Mouse (Mus musculus) heart, postnatal 0 days (tissue): ENCODE measurements around the gene Swi5. TPM values are rescaled to one million over a fixed set of nuclear protein-coding genes. Genes with fewer than 3 reads are reported as not detected.

Experiments
- ATAC-seq: fragments of 200-750 bp; cut with Nextera tagmentation; 2 replicates; pipeline ENCODE4 v1.8.0; 2017; ENCODE audit warnings: low read depth, moderate number of reproducible peaks, moderate library complexity; ENCODE audit not compliant: insufficient read depth
- DNase-seq: peaks from one replicate; pipeline ENCODE4 v3.0.0-alpha.2; 2016; ENCODE audit warnings: low spot score
- H3K27ac ChIP-seq: fragments of 300-500 bp; sonication (generic); 2 replicates; pipeline ENCODE4 v1.5.1; 2014; ENCODE audit warnings: low read depth, mild to moderate bottlenecking
- H3K27me3 ChIP-seq: fragments of 300-500 bp; sonication (generic); 2 replicates; pipeline ENCODE4 v1.6.1; 2014; ENCODE audit warnings: low read length, mixed read lengths; ENCODE audit not compliant: control insufficient read depth, insufficient read depth
- H3K36me3 ChIP-seq: fragments of 300-500 bp; sonication (generic); replicated peaks from 2 replicates; pipeline ENCODE4 v1.6.1; 2014; ENCODE audit warnings: low read length, mixed read lengths; ENCODE audit not compliant: control insufficient read depth, insufficient read depth
- H3K4me1 ChIP-seq: fragments of 300-500 bp; sonication (generic); 2 replicates; pipeline ENCODE4 v1.6.1; 2014; ENCODE audit warnings: antibody characterized with exemption; ENCODE audit not compliant: control insufficient read depth, insufficient read depth
- H3K4me2 ChIP-seq: fragments of 300-500 bp; sonication (generic); 2 replicates; pipeline ENCODE4 v1.6.1; 2014; ENCODE audit warnings: low read depth, mild to moderate bottlenecking, low read length, moderate library complexity
- H3K4me3 ChIP-seq: fragments of 300-500 bp; sonication (generic); 2 replicates; pipeline ENCODE4 v1.5.1; 2014; ENCODE audit warnings: low read depth, low read length
- H3K9ac ChIP-seq: fragments of 300-500 bp; sonication (generic); replicated peaks from 2 replicates; pipeline ENCODE4 v1.6.1; 2014; ENCODE audit warnings: low read depth, low read length, mixed read lengths
- H3K9me3 ChIP-seq: fragments of 300-500 bp; sonication (generic); replicated peaks from 2 replicates; pipeline ENCODE4 v1.6.1; 2016; ENCODE audit warnings: low read length; ENCODE audit not compliant: control insufficient read depth
- CTCF ChIP-seq: IDR thresholded peaks from 2 replicates; pipeline ENCODE4 v1.5.1; 2016; ENCODE audit warnings: antibody characterized with exemption, control low read depth, low read depth
- EP300 ChIP-seq: IDR thresholded peaks from 2 replicates; pipeline ENCODE4 v1.6.1; 2016; ENCODE audit warnings: antibody characterized with exemption, low read depth
- WGBS: fragments of 180-500 bp; shearing (Covaris S2); extraction: QIAGEN DNeasy Blood & Tissue Kit; methylation state at CpG from one replicate; pipeline ENCODE4 v1.1.7; 2014; 5-methylcytosine and 5-hydroxymethylcytosine counted together
- microRNA-seq: library from miRNA; unstranded; fragments of <30 nt; microRNA quantifications from one replicate; pipeline ENCODE4, GENCODE M21; 2016
- polyA plus RNA-seq: library from polyadenylated mRNA; unstranded; fragments of >200 nt; fragmentation: Nextera tagmentation; extraction: Ambion mirVana; gene quantifications from 2 replicates; pipeline ENCODE4 v1.2.1, GENCODE M21; 2015
- total RNA-seq: library from RNA; depleted of rRNA; stranded (reverse); fragments of >200 nt; gene quantifications from 2 replicates; pipeline ENCODE4 v1.2.3, GENCODE M21; 2014; ENCODE audit warnings: low replicate concordance; rRNA removed

The Swi5 gene
- total and polyA plus RNA-seq, 2 experiments from 2014 or later, result 262 to 330 TPM

DNA sequence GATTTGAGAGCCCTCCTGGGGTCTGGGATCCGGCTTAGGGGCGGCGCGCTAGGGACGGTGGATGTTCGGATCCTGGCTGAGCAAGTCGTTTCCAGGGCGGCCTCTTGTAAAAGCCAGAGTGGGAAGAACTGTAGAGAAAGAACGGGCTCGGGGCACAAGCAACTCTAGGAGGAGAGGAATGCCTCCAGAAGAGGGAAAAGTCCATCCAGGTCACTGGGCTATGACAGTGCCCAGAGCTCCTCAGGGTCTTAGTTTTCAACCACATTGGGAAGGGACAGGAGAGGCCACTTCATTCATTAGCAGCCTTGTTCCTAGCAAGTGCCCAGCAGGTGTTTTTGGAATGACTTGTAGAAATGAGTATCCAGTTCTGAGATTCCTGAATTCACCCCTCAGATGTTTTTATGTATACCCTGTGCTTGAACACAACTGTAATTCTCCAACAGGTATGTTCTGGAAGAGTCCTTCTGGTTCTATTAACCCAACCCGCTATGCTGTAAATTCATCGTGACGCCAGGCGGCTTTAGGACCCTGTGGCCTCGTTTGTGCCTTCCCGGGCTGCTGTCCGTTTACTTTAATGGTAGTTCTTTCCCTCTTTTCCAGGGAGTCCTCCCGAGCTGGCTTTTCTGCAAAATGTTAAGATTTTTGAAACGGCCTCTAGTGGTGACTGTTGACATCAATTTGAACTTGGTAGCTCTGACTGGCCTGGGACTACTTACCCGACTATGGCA lies 51.0 kb downstream of the Swi5 start:
- no peaks in the 10 kb centered on the region for H3K27me3 ChIP-seq
- 0% methylated on average over 20 of the region's 20 CpGs for WGBS
- H3K4me3 ChIP-seq, result peak overlapping the region; percentile 68
- peak overlapping the region; percentile 91 for H3K27ac ChIP-seq
- DNase-seq (peak; percentile 73), ATAC-seq (peak; percentile 31)
- peak overlapping the region; percentile 94 for H3K4me2 ChIP-seq
- H3K9me3 ChIP-seq, result no peaks in the 10 kb centered on the region
- H3K9ac ChIP-seq, result peak overlapping the region; percentile 67
- TF ChIP-seq EP300, result no peak
- peak; percentile 41 for TF ChIP-seq CTCF
- peaks cover 15% of the 10 kb centered on the region for H3K4me1 ChIP-seq
- peaks cover 24% of the 10 kb centered on the region for H3K36me3 ChIP-seq

GRCm38 (mm10) chr2:32235886-32236759 lies 51.8 kb downstream of the Swi5 start, which contains the start of gene Pomt1:
Gene Pomt1, plus strand, starts transcription at chr2:32236590.
- peak within 1 kb of the TSS; percentile 94 for H3K4me2 ChIP-seq
- peak; percentile 97 for DNase-seq
- under 1% methylated on average over 54 of the region's 54 CpGs for WGBS
- peak within 1 kb of the TSS; percentile 91 for H3K27ac ChIP-seq
- H3K9ac ChIP-seq, result peak within 1 kb of the TSS; percentile 67
- H3K36me3 ChIP-seq, result peaks cover 32% of the 10 kb centered on the region
- H3K4me1 ChIP-seq, result peaks cover 15% of the 10 kb centered on the region
- no peaks in the 10 kb centered on the region for H3K27me3 ChIP-seq
- peak; percentile 88 for ATAC-seq
- no peaks in the 10 kb centered on the region for H3K9me3 ChIP-seq
- peak within 1 kb of the TSS; percentile 68 for H3K4me3 ChIP-seq
- TF ChIP-seq EP300 (no peak), CTCF (0 out of 2 replicates have a peak, but pooled peaks have one; percentile 6)

GRCm38 (mm10) chr2:32235433-32235832 lies 52.4 kb downstream of the Swi5 start:
- no peak for TF ChIP-seq EP300
- no peak for TF ChIP-seq CTCF
- WGBS, result 31% methylated on average over 7 of the region's 7 CpGs

More at GRCm38 (mm10) chr2:32235433-32235832, 52.4 kb downstream of the Swi5 start:
- Histone ChIP-seq H3K36me3 (peaks cover 39% of the 10 kb centered on the region), H3K9ac (peak overlapping the region; percentile 67), H3K27ac (peak overlapping the region; percentile 91; the same call in 1 of the 2 replicates), H3K4me2 (peak overlapping the region; percentile 94), H3K27me3 (no peaks in the 10 kb centered on the region), H3K9me3 (no peaks in the 10 kb centered on the region), H3K4me1 (peaks cover 15% of the 10 kb centered on the region), H3K4me3 (peak overlapping the region; percentile 68)
- ATAC-seq (no peak), DNase-seq (no peak)

Small RNAs within 50 kb of the gene (microRNA-seq; reads per million reads assigned to microRNA genes)
- gene Gm23363, result not detected
- 439 reads per million, percentile 72 among the genes with 10 or more reads in this experiment for gene Mir199b

Other genes with a start within 250 kb of the Swi5 start
- 28.7 and 34.9 TPM in 2 replicates for gene Fam78a, start 203.2 kb downstream of the Swi5 start, total RNA-seq
- gene Fam78a, start 203.2 kb downstream of the Swi5 start, polyA plus RNA-seq, result 14.6 and 18.0 TPM in 2 replicates
- gene Plpp7, start 192.5 kb downstream of the Swi5 start, total RNA-seq, result 30.7 and 56.3 TPM in 2 replicates
- 23.4 and 24.0 TPM in 2 replicates for gene Plpp7, start 192.5 kb downstream of the Swi5 start, polyA plus RNA-seq
- 66.5 and 74.1 TPM in 2 replicates for gene Prrc2b, start 137.0 kb downstream of the Swi5 start, total RNA-seq
- 16.1 and 19.5 TPM in 2 replicates for gene Prrc2b, start 137.0 kb downstream of the Swi5 start, polyA plus RNA-seq
- 19.8 and 21.4 TPM in 2 replicates for gene Pomt1, start 51.5 kb downstream of the Swi5 start, total RNA-seq
- gene Pomt1, start 51.5 kb downstream of the Swi5 start, polyA plus RNA-seq, result 6.7 and 7.4 TPM in 2 replicates
- gene Uck1, start 27.9 kb downstream of the Swi5 start, total RNA-seq, result 47.2 and 55.1 TPM in 2 replicates
- 30.0 and 32.1 TPM in 2 replicates for gene Uck1, start 27.9 kb downstream of the Swi5 start, polyA plus RNA-seq
- 46.7 and 56.4 TPM in 2 replicates for gene Golga2, start 691 bp downstream of the Swi5 start, total RNA-seq
- 20.8 and 23.4 TPM in 2 replicates for gene Golga2, start 691 bp downstream of the Swi5 start, polyA plus RNA-seq
- gene Ciz1, start 64.3 kb upstream of the Swi5 start, total RNA-seq, result 61.9 and 79.9 TPM in 2 replicates
- 17.6 and 18.5 TPM in 2 replicates for gene Ciz1, start 64.3 kb upstream of the Swi5 start, polyA plus RNA-seq
- gene Dnm1, start 65.3 kb upstream of the Swi5 start, total RNA-seq, result 3.4 and 10.3 TPM in 2 replicates
- 1.5 and 1.6 TPM in 2 replicates for gene Dnm1, start 65.3 kb upstream of the Swi5 start, polyA plus RNA-seq
- 159 and 195 TPM in 2 replicates for gene 1110008P14Rik, start 93.9 kb upstream of the Swi5 start, total RNA-seq
- 77.0 and 84.9 TPM in 2 replicates for gene 1110008P14Rik, start 93.9 kb upstream of the Swi5 start, polyA plus RNA-seq
- gene Lcn2, start 100.2 kb upstream of the Swi5 start, total RNA-seq, result 1.1 and 6.0 TPM in 2 replicates
- gene Lcn2, start 100.2 kb upstream of the Swi5 start, polyA plus RNA-seq, result 1.8 and 2.0 TPM in 2 replicates
- gene Ptges2, start 107.8 kb upstream of the Swi5 start, total RNA-seq, result 33.9 and 46.7 TPM in 2 replicates
- gene Ptges2, start 107.8 kb upstream of the Swi5 start, polyA plus RNA-seq, result 62.6 and 65.4 TPM in 2 replicates
- gene Naif1, start 162.4 kb upstream of the Swi5 start, total RNA-seq, result 3.2 and 4.2 TPM in 2 replicates
- 3.3 and 3.5 TPM in 2 replicates for gene Naif1, start 162.4 kb upstream of the Swi5 start, polyA plus RNA-seq
- gene Slc25a25, start 163.4 kb upstream of the Swi5 start, total RNA-seq, result 12.5 and 16.0 TPM in 2 replicates
- 6.5 and 6.6 TPM in 2 replicates for gene Slc25a25, start 163.4 kb upstream of the Swi5 start, polyA plus RNA-seq
- gene Fam102a, start 247.3 kb upstream of the Swi5 start, total RNA-seq, result 11.2 and 12.3 TPM in 2 replicates
- gene Fam102a, start 247.3 kb upstream of the Swi5 start, polyA plus RNA-seq, result 2.8 and 3.1 TPM in 2 replicates